Mouse (Mus musculus) intestine, postnatal 0 days (tissue): ENCODE data around the gene Npr2. TPM values are rescaled to one million over a fixed set of nuclear protein-coding genes. Genes with fewer than 3 reads are reported as not detected.
A peak's percentile ranks its signal among the peaks of the same experiment; 100 is the strongest.
"Not testable (repeated sequence)": the region's sequence is repeated elsewhere in the genome, so short reads cannot be mapped to it uniquely, and the experiment has no call there.

Source experiments
- ATAC-seq: fragments of 200-750 bp; cut with Nextera tagmentation; 2 replicates; pipeline ENCODE4 v1.8.0; 2017; ENCODE audit warnings: mild to moderate bottlenecking, moderate TSS enrichment, moderate library complexity
- H3K27ac ChIP-seq: fragments of 300-500 bp; sonication (generic); 2 replicates; pipeline ENCODE4 v1.5.1; 2014; ENCODE audit warnings: mild to moderate bottlenecking, low read depth, low read length, moderate library complexity
- H3K27me3 ChIP-seq: fragments of 300-500 bp; sonication (generic); replicated peaks from 2 replicates; pipeline ENCODE4 v1.6.1; 2014; ENCODE audit warnings: low read length, mixed read lengths; ENCODE audit not compliant: control insufficient read depth, insufficient read depth
- H3K36me3 ChIP-seq: fragments of 300-500 bp; sonication (generic); 2 replicates; pipeline ENCODE4 v1.6.1; 2014; ENCODE audit warnings: mild to moderate bottlenecking, moderate library complexity; ENCODE audit not compliant: control insufficient read depth, insufficient read depth
- H3K4me1 ChIP-seq: fragments of 300-500 bp; sonication (generic); replicated peaks from 2 replicates; pipeline ENCODE4 v1.6.1; 2014; ENCODE audit warnings: antibody characterized with exemption, low read length, mixed read lengths; ENCODE audit not compliant: control insufficient read depth, insufficient read depth
- H3K4me2 ChIP-seq: fragments of 300-500 bp; sonication (generic); replicated peaks from 2 replicates; pipeline ENCODE4 v1.6.1; 2014; ENCODE audit warnings: low read depth, mild to moderate bottlenecking, moderate library complexity
- H3K4me3 ChIP-seq: fragments of 300-500 bp; sonication (generic); 2 replicates; pipeline ENCODE4 v1.5.1; 2014; ENCODE audit warnings: low read depth, low read length
- H3K9ac ChIP-seq: fragments of 300-500 bp; sonication (generic); 2 replicates; pipeline ENCODE4 v1.6.1; 2014; ENCODE audit warnings: mild to moderate bottlenecking, low read depth, low read length
- H3K9me3 ChIP-seq: fragments of 300-500 bp; sonication (generic); 2 replicates; pipeline ENCODE4 v1.6.1; 2016; ENCODE audit warnings: mixed run types; ENCODE audit not compliant: control insufficient read depth
- CTCF ChIP-seq: sonication (generic); IDR thresholded peaks from 2 replicates; pipeline ENCODE4 v1.5.1; 2016; ENCODE audit warnings: low read depth, mild to moderate bottlenecking, control low read depth, antibody characterized with exemption, moderate library complexity
- WGBS: fragments of 180-500 bp; shearing (Covaris S2); extraction: QIAGEN DNeasy Blood & Tissue Kit; methylation state at CpG from one replicate; pipeline ENCODE4 v1.1.7; 2014; 5-methylcytosine and 5-hydroxymethylcytosine counted together
- polyA plus RNA-seq: library from polyadenylated mRNA; unstranded; fragments of >200 nt; fragmentation: Nextera tagmentation; extraction: Ambion mirVana; gene quantifications from 2 replicates; pipeline ENCODE4 v1.2.1, GENCODE M21; 2015

The Npr2 gene
- polyA plus RNA-seq, 1 experiment from 2014 or later, result 4.1 TPM

DNA sequence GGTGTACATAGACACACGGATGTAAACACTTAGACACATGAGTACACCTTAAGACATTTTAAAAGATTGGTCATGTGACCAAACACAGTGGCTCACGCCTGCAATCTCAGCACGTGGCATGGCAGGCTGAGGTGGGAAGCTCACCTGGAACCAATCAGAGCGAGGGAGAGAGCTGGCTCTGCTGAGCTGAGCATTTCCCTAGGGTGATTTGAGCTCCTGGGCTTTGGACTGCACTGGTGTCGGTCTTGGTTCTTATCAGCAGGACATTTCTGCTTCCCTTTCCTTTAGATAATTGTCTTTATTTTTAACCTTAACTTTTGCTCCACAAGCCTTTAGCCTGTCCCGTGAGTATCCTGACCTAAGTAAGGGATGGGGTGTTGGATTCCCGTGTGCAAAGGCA, 44.1 kb upstream of the Npr2 start:
- Histone ChIP-seq H3K4me2 (no peak overlapping the region), H3K4me3 (no peak overlapping the region), H3K9ac (no peak overlapping the region), H3K27ac (no peak overlapping the region), H3K27me3 (no peaks in the 10 kb centered on the region), H3K9me3 (no peaks in the 10 kb centered on the region), H3K4me1 (no peaks in the 10 kb centered on the region), H3K36me3 (peaks cover 17% of the 10 kb centered on the region; the same call in 1 of the 2 replicates)
- 37% methylated on average over 7 of the region's 7 CpGs for WGBS
- TF ChIP-seq CTCF, result no peak
- 0 out of 2 replicates have a peak, but pooled peaks have one; percentile 6 for ATAC-seq

DNA sequence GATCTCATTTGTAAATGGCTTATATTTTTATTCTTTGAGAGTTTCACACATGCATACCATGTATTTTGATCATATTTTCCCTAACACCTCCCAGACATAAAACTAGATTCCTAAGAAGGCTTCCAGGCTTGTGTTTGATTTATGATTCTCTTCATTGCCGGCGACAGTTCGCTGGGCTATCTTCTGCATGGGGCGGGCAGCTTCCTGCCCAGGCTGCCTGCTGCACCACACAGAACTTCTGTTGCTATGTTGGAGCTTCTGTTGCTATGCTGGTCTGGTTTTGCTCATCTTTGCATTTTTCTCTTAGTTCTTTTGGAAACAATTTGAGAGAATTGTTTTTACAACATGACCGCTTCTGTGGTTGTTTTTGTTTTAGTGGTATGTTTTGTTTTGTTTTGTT, 40.2 kb upstream of the Npr2 start:
- Histone ChIP-seq H3K27me3 (no peaks in the 10 kb centered on the region), H3K9me3 (no peaks in the 10 kb centered on the region), H3K4me1 (no peaks in the 10 kb centered on the region), H3K27ac (no peak overlapping the region), H3K36me3 (no peaks in the 10 kb centered on the region), H3K4me2 (no peak overlapping the region), H3K4me3 (no peak overlapping the region), H3K9ac (no peak overlapping the region)
- TF ChIP-seq CTCF, result no peak
- 33% methylated on average over 5 of the region's 5 CpGs for WGBS
- no peak for ATAC-seq

DNA sequence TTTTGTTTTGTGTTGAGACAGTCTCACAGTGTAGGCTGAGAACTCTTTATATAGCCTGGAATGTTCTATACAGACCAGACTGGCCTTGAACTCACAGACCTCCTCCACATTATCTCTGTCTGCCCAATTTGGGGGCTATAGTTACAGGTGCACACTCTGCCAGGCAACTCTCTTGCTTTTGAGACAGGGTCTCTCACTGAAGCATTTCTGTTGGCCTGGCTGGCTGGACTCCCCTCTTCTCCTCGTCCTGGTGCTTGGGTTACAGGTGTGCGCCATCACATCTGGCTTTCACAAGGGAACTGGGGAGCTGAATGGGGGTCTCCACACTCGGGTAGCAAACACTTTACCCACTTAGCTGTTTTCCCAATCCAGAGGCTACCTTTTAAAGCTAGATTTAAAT, 39.8 kb upstream of the Npr2 start:
- Histone ChIP-seq H3K4me2 (no peak overlapping the region), H3K4me1 (no peaks in the 10 kb centered on the region), H3K9me3 (no peaks in the 10 kb centered on the region), H3K27me3 (no peaks in the 10 kb centered on the region), H3K27ac (no peak overlapping the region), H3K36me3 (no peaks in the 10 kb centered on the region), H3K9ac (no peak overlapping the region), H3K4me3 (no peak overlapping the region)
- TF ChIP-seq CTCF, result no peak
- ATAC-seq, result no peak
- 69% methylated on average over 3 of the region's 3 CpGs for WGBS

DNA sequence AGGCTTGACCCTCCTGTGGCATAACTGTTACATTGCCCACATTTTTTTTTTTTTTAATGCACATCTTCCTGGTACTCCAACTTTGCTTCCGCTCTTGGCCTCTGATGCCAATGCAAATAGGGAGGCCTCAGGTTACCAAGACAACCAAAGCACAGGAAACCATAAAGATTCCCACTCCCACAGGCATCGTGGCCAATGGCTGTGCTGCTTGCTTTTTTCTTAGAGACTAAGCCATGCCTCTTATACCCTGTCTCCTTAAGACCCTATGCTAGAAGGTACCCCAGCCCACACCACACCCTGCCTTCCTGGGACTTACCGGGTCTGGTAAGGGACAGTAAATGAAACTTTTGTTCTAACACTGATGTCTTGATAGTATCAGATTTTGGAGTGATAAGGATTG, 38.3 kb upstream of the Npr2 start:
- WGBS, result 32% methylated on average over 3 of the region's 3 CpGs
- no peak for TF ChIP-seq CTCF
- Histone ChIP-seq H3K4me3 (no peak overlapping the region), H3K36me3 (no peaks in the 10 kb centered on the region), H3K4me1 (no peaks in the 10 kb centered on the region), H3K27me3 (no peaks in the 10 kb centered on the region), H3K9ac (no peak overlapping the region), H3K27ac (no peak overlapping the region), H3K9me3 (no peaks in the 10 kb centered on the region), H3K4me2 (no peak overlapping the region)
- no peak for ATAC-seq

DNA sequence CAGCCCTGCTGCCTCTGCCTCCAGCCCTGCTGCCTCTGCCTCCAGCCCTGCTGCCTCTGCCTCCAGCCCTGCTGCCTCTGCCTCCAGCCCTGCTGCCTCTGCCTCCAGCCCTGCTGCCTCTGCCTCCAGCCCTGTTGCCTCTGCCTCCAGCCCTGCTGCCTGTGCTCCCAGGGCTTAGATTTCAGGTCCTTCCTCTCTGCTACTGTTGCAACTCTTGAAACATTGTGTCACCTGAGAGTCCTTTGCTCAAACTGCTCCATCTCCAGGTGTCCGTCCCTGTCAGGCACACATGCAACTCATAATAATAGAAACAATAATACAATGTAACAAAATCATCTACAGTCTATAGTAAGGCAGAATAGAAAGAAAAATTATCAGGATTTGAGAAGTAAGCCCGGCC, 35.1 kb upstream of the Npr2 start:
- not testable (repeated sequence) for H3K4me1 ChIP-seq
- WGBS, result 86% methylated on average over 2 of the region's 2 CpGs

DNA sequence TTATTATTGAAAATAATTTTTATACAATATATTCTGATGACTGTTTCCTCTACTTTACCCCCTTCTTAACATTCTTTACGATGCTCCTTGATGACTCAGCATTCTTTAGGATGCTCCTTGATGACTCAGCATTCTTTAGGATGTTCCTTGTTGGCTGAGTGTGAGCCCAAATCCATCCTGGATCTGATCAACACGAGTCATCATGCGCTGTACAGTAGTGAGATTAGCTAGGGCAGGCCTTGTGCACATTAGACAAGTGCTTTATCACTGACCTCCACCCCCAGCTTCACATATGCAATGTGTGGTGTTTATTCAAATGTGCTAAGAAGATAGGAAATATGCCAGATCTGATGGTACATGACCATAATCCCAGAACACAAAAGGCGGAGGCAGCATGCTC, 33.5 kb upstream of the Npr2 start:
- TF ChIP-seq CTCF, result no peak

More for the DNA sequence above, 35.1 kb upstream of the Npr2 start:
- ATAC-seq, H3K4me2 ChIP-seq, H3K27me3 ChIP-seq, H3K27ac ChIP-seq, H3K9me3 ChIP-seq, H3K4me3 ChIP-seq, H3K9ac ChIP-seq, H3K36me3 ChIP-seq: not testable (repeated sequence)

More for the DNA sequence above, 33.5 kb upstream of the Npr2 start:
- Histone ChIP-seq H3K9me3 (no peaks in the 10 kb centered on the region), H3K4me2 (no peak overlapping the region), H3K4me3 (no peak overlapping the region), H3K4me1 (no peaks in the 10 kb centered on the region), H3K27ac (no peak overlapping the region), H3K9ac (no peak overlapping the region), H3K36me3 (no peaks in the 10 kb centered on the region), H3K27me3 (no peaks in the 10 kb centered on the region)
- WGBS, result 76% methylated on average over 4 of the region's 4 CpGs
- no peak for ATAC-seq
